Mouse (Mus musculus) adrenal gland, postnatal 4 days (tissue): ENCODE data around the gene Vwa7. TPM values are rescaled to one million over a fixed set of nuclear protein-coding genes. Genes with fewer than 3 reads are reported as not detected.

Experiments used
- DNase-seq, 2 experiments: peaks; one replicate each; pipeline ENCODE4 v3.0.0; 2021 to 2022; ENCODE audit warnings: low spot score in 2 of 2, mixed read lengths in 2 of 2
- total RNA-seq, 2 experiments: library from RNA; stranded (reverse); gene quantifications; 2 replicates each; pipeline ENCODE4 v1.2.3; 2021

Vwa7 gene
- total RNA-seq, 2 experiments from 2014 or later = 1.2 to 1.5 TPM

DNA sequence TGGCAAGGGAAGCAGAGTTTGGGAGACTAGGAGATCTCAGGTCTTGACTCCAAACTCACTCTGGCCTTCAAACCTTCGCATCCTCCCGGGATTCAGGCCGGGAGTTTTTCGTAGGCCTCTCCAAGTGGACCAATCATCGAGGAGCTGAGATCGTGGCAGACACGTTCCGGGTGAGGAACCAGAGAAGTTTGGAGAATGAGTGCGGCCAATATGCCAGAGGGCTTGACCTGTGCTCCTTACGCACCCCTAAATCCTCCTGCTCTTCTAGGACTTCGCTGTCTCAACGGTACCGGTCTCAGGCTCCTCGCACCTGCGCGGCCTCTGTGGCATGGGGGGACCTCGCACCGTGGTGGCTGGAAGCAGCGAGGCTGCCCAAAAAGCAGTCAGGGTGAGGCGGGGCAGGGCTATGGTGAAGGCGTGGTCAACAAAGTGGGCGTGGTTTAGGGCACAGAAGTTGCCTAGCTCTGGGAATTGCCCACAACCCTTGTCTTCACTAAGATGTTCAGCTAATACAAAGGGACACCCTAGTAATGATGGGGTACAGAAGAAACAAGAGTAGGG, 44.4 kb downstream of the Vwa7 start:
- no peak for DNase-seq

DNA sequence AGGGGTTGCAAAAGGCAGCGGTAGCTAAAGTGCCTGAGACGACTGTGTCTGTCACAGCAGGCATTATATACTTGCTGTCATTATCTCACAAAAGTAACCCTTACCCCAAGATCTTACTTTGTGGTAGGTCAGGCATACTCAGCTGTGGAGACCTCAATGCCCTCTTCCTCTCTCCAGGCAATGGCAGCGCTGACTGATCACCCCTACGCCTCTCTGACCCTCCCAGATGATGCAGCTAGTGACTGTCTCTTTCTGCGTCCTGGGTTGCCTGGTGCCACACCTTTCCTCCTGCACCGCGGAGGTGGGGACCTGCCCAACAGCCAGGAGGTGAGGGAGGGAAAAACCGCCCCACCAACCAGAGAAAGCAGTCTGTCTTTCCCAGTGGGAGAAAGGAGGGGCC, 44.9 kb downstream of the Vwa7 start:
- no peak for DNase-seq

DNA sequence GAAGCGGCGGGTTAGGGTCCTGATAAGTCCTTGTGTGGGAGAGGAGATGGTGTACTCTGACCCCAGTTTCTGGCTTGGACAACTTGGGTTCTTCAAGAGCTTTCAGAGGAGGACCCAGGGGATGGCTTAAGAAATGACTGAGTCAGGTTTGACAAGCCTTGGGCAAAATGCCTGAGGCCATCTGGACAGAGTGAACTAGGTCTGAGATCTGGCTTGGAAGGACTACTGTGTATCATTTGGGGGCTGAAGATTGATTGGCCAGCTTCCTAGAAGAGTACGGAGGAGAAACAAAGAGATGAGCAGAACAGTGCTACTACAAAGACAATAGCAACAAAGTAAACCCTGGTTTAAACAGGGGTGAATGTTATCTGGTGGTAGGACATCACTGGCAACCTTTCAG, 47.1 kb downstream of the Vwa7 start:
- no peak for DNase-seq

DNA sequence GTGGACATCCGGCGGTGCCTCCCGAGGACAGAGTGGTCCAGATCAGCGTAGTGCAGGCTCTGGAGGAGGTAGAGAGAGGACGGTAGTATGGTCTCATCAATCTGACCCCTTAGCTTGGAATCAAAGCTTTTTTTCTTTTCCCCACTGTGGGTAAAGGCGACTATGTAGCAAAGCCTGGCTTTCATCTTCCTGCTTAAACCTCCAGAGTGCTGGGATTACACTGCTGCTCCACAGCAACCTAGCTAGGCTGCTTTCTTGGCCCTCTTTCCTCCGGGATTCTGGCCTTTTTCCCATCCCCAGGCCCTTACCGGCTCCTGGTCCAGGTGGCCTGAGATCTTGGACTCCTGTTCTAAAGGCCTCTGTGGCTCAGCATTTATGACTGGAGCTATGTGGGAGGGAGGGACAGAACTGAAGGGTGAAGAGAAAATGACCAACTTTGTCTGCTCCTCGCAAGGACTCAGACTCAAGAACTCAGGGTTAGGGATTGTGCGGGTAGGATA, 48.0 kb downstream of the Vwa7 start:
- no peak for DNase-seq

DNA sequence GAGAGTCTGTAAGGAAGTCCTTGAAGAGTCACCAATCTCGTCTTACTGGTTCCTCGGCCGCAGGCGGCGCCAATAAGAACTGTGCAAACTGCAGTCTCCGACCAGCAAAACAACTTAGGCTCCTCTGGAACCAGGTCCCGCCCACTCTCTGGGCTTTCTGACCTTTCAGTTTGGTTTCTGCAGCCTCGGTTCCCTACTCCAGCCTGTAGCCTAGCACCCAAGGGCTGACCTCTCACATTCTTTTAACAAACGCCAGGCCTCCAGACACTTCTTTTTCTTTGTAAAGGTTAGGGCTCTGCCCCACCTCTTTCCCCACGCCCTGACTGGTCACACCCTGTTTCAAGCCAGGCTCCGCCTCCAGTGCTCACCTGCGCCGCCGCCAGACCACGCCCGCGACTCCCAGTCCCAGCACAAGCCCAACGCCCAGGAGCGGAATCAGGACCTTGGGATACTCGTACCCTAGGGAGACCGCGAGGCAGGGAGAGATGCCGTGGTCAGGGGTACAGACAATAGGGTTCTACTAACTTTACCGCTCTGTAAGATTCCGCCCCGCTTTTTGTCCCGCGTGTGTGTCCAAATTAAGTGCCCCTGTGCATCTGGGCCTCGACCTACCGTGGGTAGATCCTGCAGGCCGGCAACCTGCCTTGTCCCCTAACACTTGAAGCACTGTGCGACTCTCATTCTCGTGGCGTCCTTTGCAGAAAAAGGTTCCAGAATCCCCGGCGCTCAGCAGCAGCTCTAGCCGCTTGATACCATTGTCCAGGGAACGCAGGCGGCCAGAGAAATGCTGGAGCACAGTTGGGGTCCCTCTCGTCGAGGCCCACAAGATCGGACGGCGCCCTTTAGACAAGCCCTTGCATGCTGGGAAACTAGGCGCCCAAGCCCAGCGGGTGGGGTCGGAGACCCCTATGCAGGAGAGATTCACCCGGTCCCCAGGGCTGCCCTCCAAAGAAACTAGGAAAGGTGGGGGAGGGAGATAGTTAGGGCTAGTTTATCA, 48.9 kb downstream of the Vwa7 start, which contains the start of gene Ly6g6c:
Gene Ly6g6c, plus strand, starts transcription at position 438 of the 997 bp plus-strand sequence.
- DNase-seq = no peak

DNA sequence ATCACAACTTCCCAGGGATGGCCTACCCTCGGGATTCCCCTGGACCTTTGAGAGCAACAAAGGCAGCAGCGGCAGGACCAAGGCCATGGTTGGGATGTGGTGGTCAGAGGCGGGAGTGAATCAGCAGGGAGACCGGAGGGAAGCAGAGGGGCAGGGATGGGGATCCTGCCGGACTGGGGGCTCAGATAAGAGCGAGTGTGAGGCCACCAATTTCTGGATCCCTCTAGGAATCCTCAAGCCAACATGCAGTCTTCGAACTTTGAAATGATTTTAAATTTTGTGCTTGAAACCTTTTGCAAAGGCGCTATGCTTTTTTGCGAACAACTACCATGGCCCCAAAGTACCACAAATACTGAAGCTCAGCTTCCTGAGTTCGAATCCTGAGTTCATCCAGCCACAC, 49.7 kb downstream of the Vwa7 start, which contains the start of gene Mpig6b:
Gene Mpig6b, minus strand, starts transcription at position 101 of the 400 bp plus-strand sequence.
- DNase-seq = no peak

DNA sequence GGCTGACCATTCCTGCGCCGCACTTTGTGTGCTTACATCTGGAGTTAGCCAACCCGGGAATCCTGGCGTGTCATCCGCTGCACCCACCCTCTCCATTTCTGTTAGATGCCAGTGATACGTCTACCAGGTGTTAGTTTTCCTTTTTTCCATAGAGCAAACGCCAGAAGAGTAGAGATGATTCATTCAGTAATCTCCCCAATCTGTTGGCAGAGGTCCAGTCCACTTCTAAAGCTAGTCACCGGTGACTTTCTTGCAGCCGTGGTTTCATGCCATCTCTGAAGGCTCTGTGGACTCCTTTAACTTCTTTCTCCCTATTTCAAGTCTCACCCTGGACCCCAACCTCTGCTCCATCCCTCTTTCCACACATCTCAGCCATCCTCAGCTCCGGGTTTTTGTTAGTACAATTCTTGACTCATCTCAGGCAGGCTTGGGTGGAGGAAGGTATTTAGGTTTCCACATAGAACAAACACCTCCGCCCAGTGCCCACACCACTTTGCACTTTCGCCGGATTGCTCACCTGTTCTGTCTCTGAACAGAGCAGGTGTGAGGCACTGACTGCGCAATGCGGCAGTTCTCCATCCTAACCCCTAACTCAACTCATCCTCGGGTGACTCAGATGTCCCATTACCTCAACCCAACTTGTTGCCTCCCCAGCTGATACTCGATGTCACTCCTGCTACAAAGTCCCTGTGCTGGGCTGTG, 52.0 kb downstream of the Vwa7 start:
- no peak for DNase-seq

DNA sequence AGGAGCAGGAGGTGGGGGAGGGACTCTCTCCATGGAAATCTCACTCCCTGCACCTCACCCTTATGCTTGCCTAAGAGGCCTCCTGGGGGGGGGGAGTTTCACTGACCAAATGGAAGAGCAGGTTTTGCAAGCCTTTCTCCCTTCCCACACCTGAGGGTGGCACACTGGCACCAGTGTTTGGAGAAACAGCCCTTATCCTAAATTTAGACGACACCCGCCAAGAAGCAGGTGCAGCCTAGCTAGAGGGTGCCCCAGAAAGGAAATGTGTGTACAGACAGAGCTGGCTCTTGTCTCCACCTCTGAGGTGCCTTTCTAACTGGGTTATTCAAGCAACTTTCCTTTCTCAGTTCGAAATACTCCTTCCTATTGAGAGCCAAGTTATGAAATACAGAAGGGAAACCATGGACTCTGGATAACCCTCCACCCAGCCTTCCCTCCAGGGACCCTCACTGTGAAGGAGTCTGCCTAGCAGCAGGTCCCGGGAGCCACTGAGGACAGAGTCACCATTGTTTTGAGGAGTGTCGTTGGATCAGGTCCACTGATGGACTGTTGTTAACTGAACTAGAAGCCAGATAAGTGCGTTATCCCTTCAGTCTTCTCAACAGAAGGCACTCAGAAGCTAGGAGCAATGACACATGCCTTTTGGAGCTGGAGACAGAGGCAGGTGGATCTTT, 54.3 kb downstream of the Vwa7 start:
- no peak for DNase-seq

DNA sequence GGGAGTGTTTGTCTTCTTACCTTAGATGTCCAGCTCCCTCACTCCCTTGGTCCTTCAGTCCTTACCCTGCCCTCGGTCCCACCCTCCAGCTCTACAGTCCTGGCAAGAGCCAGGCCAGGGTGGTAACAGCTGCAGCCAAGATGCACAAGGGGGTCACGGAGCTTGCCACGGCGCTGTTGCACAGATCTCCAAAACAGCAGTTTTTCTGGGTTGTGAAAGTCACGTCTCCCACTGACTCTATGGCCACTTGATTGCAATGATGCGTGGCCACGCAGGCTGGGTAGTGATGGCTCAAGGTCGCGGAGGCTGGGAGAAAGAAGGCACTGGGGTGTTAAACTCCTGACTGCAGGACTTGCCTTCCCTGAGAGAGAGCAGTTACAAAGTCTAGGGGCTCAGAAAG, 55.1 kb downstream of the Vwa7 start:
- no peak for DNase-seq

DNA sequence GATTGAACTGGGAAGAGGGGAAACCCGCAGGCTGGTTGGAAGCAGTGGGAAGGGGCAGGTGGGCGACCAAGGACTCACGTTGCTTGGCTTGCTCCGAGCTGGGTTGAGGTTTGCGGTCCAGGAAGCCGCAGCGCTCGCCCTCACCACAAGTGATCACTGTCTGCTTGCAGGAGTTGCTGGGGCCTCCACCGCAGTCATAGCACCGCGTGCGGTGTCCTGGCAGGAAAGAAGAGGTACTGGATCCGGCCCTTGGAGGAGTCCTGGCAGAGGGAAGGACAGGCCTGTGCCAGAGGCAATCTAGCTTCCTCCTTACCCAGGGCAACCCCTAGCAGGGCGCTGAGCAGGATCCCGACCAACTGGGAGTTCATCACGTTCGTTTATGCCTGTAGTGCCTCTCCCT, 57.7 kb downstream of the Vwa7 start:
- no peak for DNase-seq

Other genes starting within 250 kb of the Vwa7 start
- gene Cyp21a1, start 212.0 kb upstream of the Vwa7 start, total RNA-seq = 1,000 to 10,000 TPM; 3,967 to 4,457 TPM
- gene Stk19, start 179.6 kb upstream of the Vwa7 start, total RNA-seq = 10 to 100 TPM; 49.1 to 49.5 TPM
- 10 to 100 TPM; 72.5 to 73.2 TPM for gene Dxo, start 179.6 kb upstream of the Vwa7 start, total RNA-seq
- gene Skiv2l, start 166.4 kb upstream of the Vwa7 start, total RNA-seq = 10 to 100 TPM; 70.9 to 80.2 TPM
- 10 to 100 TPM; 58.2 to 60.6 TPM for gene Nelfe, start 166.2 kb upstream of the Vwa7 start, total RNA-seq
- gene Cfb, start 154.1 kb upstream of the Vwa7 start, total RNA-seq = 100 to 1,000 TPM in 1 of 2 experiments, 10 to 100 TPM in 1; 18.7 to 137 TPM
- 10 to 100 TPM; 23.6 to 26.2 TPM for gene Zbtb12, start 137.1 kb upstream of the Vwa7 start, total RNA-seq
- gene Gm20547, start 134.5 kb upstream of the Vwa7 start, total RNA-seq = not detected
- gene C2, start 118.3 kb upstream of the Vwa7 start, total RNA-seq = 10 to 100 TPM; 39.5 to 50.3 TPM
- 100 to 1,000 TPM; 214 to 215 TPM for gene Ehmt2, start 118.1 kb upstream of the Vwa7 start, total RNA-seq
- gene Slc44a4, start 102.1 kb upstream of the Vwa7 start, total RNA-seq = 1 to 10 TPM in 1 of 2 experiments, under 1 TPM in 1; 0.93 to 3.8 TPM
- 10 to 100 TPM; 22.0 to 25.2 TPM for gene Neu1, start 85.3 kb upstream of the Vwa7 start, total RNA-seq
- 10 to 100 TPM; 26.9 to 33.2 TPM for gene Hspa1b, start 57.3 kb upstream of the Vwa7 start, total RNA-seq
- gene Gm20481, start 46.7 kb upstream of the Vwa7 start, total RNA-seq = not detected
- gene Hspa1a, start 44.4 kb upstream of the Vwa7 start, total RNA-seq = 10 to 100 TPM; 12.6 to 14.5 TPM
- gene Hspa1l, start 43.9 kb upstream of the Vwa7 start, total RNA-seq = 1 to 10 TPM in 1 of 2 experiments, under 1 TPM in 1; 0.39 to 1.3 TPM
- 10 to 100 TPM; 50.5 to 54.8 TPM for gene Lsm2, start 34.7 kb upstream of the Vwa7 start, total RNA-seq
- gene Vars, start 15.6 kb upstream of the Vwa7 start, total RNA-seq = 10 to 100 TPM; 77.9 to 89.1 TPM
- gene Sapcd1, start 11.4 kb downstream of the Vwa7 start, total RNA-seq = 1 to 10 TPM; 3.8 to 4.1 TPM
- 10 to 100 TPM in 1 of 2 experiments, 1 to 10 TPM in 1; 8.2 to 11.0 TPM for gene Msh5, start 30.2 kb downstream of the Vwa7 start, total RNA-seq
- 100 to 1,000 TPM; 137 to 146 TPM for gene Clic1, start 33.4 kb downstream of the Vwa7 start, total RNA-seq
- gene Ddah2, start 42.5 kb downstream of the Vwa7 start, total RNA-seq = 10 to 100 TPM; 55.1 to 67.4 TPM
- under 1 TPM; 0.31 to 0.34 TPM for gene Ly6g6c, start 48.8 kb downstream of the Vwa7 start, total RNA-seq
- gene Mpig6b, start 49.6 kb downstream of the Vwa7 start, total RNA-seq = under 1 TPM; 0.22 to 0.90 TPM
- not detected for gene Ly6g6e, start 60.3 kb downstream of the Vwa7 start, total RNA-seq
- gene Ly6g6d, start 61.5 kb downstream of the Vwa7 start, total RNA-seq = 1 to 10 TPM; 2.0 to 2.4 TPM
- not detected for gene Ly6g6f, start 69.0 kb downstream of the Vwa7 start, total RNA-seq
- gene Abhd16a, start 72.7 kb downstream of the Vwa7 start, total RNA-seq = 10 to 100 TPM; 92.8 to 96.8 TPM
- not detected for gene Ly6g5c, start 91.7 kb downstream of the Vwa7 start, total RNA-seq
- gene Ly6g5b, start 98.8 kb downstream of the Vwa7 start, total RNA-seq = 1 to 10 TPM in 1 of 2 experiments, under 1 TPM in 1; 0.62 to 1.4 TPM
- gene Gpank1, start 104.9 kb downstream of the Vwa7 start, total RNA-seq = 10 to 100 TPM; 14.7 TPM
- gene Csnk2b, start 105.5 kb downstream of the Vwa7 start, total RNA-seq = 100 to 1,000 TPM; 199 to 211 TPM
- gene D17H6S53E, start 109.8 kb downstream of the Vwa7 start, total RNA-seq = 10 to 100 TPM; 29.0 to 30.9 TPM
- 10 to 100 TPM in 1 of 2 experiments, 1 to 10 TPM in 1; 6.9 to 54.4 TPM for gene Apom, start 115.5 kb downstream of the Vwa7 start, total RNA-seq
- 100 to 1,000 TPM; 425 to 435 TPM for gene Bag6, start 118.6 kb downstream of the Vwa7 start, total RNA-seq
- gene Prrc2a, start 148.3 kb downstream of the Vwa7 start, total RNA-seq = 100 to 1,000 TPM; 264 to 295 TPM
- gene Aif1, start 159.5 kb downstream of the Vwa7 start, total RNA-seq = 10 to 100 TPM in 1 of 2 experiments, 1 to 10 TPM in 1; 9.8 to 10.6 TPM
- gene Lst1, start 171.9 kb downstream of the Vwa7 start, total RNA-seq = 10 to 100 TPM; 11.0 to 13.5 TPM
- gene Ltb, start 177.9 kb downstream of the Vwa7 start, total RNA-seq = 1 to 10 TPM; 6.6 to 9.3 TPM
- under 1 TPM; 0.42 to 0.76 TPM for gene Tnf, start 185.4 kb downstream of the Vwa7 start, total RNA-seq
- under 1 TPM; 0.73 to 0.78 TPM for gene Lta, start 188.8 kb downstream of the Vwa7 start, total RNA-seq
- gene Gm16181, start 204.3 kb downstream of the Vwa7 start, total RNA-seq = not detected
- gene Atp6v1g2, start 217.1 kb downstream of the Vwa7 start, total RNA-seq = 10 to 100 TPM; 11.4 to 12.4 TPM
- 10 to 100 TPM; 25.6 to 26.0 TPM for gene Nfkbil1, start 219.2 kb downstream of the Vwa7 start, total RNA-seq
- 100 to 1,000 TPM; 364 to 387 TPM for gene Ddx39b, start 225.2 kb downstream of the Vwa7 start, total RNA-seq
- gene H2-D1, start 246.2 kb downstream of the Vwa7 start, total RNA-seq = 10 to 100 TPM; 78.4 to 82.3 TPM